Mouse (Mus musculus): ENCODE results near the gene Gm17660.

DNA sequence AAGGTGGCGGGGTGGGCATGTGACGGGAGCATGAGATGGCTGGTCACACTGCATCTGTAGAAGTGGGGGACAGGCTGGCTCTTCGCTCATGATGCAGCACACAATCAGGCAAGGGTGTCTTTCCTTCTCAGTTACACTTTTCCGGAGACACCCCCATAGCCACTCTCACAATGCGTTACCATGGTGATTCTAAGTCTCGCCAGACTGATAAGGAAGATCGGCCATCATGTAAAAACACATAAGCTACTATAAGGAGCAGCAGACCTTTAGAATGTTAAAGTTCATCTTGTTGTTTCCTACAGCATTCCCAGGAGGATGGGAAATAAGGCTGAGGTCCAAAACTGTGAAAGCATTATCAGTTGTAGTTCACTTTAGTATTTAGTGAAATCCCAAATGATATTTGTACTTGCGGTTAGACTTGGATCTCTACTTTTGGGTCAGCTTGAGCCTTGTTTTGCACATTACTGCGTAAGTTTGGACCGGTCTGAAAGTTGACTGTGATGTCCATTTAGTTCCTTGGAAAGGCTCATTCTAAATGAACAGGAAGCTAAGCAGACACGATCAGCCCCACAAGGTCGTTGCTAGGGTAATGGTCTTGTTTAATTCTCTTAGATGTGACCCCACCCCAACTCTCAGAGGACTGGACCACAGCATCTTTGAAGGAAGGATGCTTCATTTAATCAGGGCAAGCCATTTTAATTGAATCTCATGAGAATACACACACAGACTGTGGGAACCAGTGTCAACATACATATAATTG lies 49.3 kb upstream of the Gm17660 start:
- no peak for TF ChIP-seq USF2 (conservative IDR thresholded peaks at IDR 0.05; ENCODE audit: low read depth, low read length)
- TF ChIP-seq CTCF (conservative IDR thresholded peaks at IDR 0.05 in 1 of 2, IDR thresholded peaks at IDR 0.05 in 1 of 2; ENCODE audit: low read depth in 2 of 2, low read length in 2 of 2) = no peak
- no peak for TF ChIP-seq POLR2A (IDR thresholded peaks at IDR 0.05; ENCODE audit: low read depth, low read length)
- TF ChIP-seq EP300 (IDR thresholded peaks at IDR 0.05; ENCODE audit: low read length) = no peak
- TF ChIP-seq MAZ (IDR thresholded peaks at IDR 0.05; ENCODE audit: low read depth, low read length) = no peak

All from CH12.LX (cell line).